Mouse (Mus musculus): ENCODE data around the gene Ss18l2.
A peak's percentile ranks its signal among the peaks of the same experiment; 100 is the strongest.

Gene Ss18l2

GRCm38 (mm10) chr9:121709898-121710583 is at the start of gene Ss18l2:
Ss18l2 (plus strand) TSS chr9:121710329.
- peak; percentile 100 for DNase-seq

GRCm38 (mm10) chr9:121663467-121663866 is 46.7 kb upstream of the Ss18l2 start:
- DNase-seq = no peak

GRCm38 (mm10) chr9:121664104-121664503 is 46.0 kb upstream of the Ss18l2 start:
- no peak for DNase-seq

GRCm38 (mm10) chr9:121666957-121667630 is 43.0 kb upstream of the Ss18l2 start:
- peak; percentile 39 for DNase-seq

DNA sequence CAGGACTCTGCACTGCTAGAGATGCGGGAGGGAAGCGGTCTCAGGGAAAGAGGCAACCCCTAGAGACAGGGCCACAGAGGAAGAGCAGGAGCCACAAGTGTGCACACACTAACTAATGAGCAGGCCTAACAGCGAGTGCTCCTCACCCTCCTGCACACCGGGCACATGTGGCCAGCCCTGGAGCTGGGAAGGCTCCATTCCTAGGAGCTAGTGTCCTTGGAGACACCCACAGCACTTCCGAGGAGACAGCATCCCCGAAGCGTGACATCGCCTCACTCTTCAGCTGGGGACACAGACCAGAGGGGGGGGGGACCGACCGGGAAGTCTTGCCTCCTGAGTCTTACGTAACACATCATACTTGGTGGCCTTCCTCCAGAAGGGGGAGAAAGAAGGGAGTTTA is 42.3 kb upstream of the Ss18l2 start:
- no peak for DNase-seq

GRCm38 (mm10) chr9:121669348-121669791 is 40.8 kb upstream of the Ss18l2 start:
- peak; percentile 80 for DNase-seq

DNA sequence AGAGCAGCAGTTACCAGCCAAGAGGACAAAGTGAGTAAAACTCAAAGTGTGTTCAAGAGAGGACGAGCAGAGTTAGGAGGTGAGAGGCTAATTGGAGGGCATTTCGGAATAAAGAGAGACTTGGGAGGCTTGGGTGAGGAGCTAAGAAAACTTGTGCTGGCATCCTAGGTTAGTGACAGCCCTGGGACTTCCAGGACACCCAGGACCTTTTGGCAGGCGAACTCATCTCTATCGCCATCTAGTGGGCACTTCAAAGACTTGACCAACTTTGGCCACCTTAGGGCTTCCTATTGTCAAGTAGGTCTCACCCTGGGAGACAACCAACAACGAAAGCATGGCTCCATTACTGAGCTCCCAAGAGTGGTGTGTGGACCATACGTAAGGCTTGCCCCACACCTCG is 38.8 kb upstream of the Ss18l2 start:
- peak; percentile 77 for DNase-seq

DNA sequence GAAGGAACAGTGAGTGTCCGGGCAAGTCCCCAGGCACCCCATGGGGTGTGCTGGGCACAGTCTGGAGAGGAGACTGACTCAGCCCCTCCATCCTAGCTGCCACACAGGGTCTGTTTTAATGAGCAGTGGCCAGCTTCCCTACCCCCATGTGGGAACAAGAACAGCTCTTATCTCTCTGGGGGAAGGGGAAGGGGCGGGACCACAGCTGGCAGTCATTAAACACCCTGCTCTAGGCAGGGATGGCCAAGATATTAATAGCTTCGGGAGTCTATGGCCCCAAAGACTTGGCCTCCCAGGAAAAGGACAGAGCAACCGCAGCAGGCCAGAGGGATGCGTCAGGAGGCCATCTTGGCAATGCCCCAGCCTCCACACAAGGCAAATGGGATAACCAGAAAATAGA is 37.8 kb upstream of the Ss18l2 start:
- no peak for DNase-seq

GRCm38 (mm10) chr9:121673716-121674115 is 36.4 kb upstream of the Ss18l2 start:
- DNase-seq = no peak

DNA sequence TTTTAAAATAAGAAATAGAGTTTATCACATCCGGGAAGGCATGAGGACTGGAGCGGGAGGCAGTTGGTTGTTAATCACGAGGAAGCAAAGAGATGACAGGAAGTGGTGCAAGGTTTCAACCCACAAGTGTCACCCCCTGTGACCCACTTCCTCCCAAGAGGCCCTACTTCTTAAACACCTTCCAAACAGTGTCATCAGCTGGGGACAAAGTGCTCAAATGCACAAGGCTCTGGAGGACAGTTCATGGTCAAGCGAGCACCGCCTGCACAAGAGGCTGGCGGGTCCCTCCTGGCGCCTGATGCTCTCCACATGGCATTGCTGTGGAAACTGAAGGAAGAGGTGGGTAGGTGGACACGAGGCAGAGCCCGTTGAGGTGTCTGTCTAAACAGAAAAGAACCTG is 35.1 kb upstream of the Ss18l2 start:
- DNase-seq = no peak

- DNase-seq = no peak
These were observed 34.6 kb upstream of the Ss18l2 start for GRCm38 (mm10) chr9:121675556-121675955.

- DNase-seq = no peak
These were observed 33.1 kb upstream of the Ss18l2 start for GRCm38 (mm10) chr9:121677069-121677468.

GRCm38 (mm10) chr9:121677476-121677875 is 32.7 kb upstream of the Ss18l2 start:
- no peak for DNase-seq

DNA sequence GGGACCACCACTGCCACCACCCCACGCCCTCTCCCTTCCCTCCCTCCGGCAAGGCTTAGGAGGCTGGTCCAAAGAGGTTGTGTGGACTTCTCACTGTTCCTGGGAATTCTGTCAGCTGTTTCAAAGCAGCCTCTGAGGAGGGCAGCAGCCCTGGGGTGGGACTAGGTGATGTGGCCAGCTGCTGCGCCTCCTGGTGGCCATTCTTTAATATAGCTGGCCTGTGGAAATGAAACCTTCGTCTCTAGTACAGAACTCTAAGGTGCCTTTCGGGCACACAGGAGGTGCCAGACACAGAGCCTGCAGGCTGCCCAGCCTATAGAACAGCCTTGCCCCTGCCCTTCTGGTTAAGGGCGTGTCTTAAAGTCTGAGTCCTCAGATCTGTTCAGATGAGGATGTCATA is 30.6 kb upstream of the Ss18l2 start:
- DNase-seq = peak; percentile 85

GRCm38 (mm10) chr9:121681191-121681590 is 28.9 kb upstream of the Ss18l2 start:
- no peak for DNase-seq

DNA sequence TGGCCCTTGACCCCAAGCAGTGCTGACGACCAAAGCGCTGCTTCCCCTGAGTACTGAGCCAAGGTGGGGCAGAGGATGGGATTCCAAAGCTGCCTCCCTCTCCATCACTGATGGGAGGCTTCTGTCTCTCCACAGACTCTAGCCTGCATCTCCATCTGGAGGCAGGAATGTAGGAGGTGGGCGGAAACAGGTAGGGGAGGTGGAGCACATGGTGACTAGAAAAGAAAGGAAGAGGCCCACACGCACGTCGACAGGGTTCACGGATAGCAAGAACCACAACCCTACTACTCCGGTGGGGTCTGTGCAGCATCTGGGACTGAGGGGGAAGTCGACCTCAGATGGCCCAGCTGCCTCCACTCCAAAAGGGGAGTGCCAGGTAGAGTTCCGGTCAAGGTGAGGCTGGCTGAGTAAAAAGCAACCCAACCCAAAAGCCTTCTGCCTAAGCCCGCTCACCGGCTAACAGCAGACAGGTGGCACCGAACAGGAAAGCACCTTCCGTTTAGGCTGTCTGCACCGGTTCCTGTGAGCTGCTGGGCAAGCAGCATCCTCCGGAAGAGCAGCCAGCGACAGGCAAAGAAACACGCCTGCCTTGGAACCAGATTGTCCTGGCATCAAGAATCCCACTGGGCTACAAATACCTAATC is 28.0 kb upstream of the Ss18l2 start:
- no peak for DNase-seq

DNA sequence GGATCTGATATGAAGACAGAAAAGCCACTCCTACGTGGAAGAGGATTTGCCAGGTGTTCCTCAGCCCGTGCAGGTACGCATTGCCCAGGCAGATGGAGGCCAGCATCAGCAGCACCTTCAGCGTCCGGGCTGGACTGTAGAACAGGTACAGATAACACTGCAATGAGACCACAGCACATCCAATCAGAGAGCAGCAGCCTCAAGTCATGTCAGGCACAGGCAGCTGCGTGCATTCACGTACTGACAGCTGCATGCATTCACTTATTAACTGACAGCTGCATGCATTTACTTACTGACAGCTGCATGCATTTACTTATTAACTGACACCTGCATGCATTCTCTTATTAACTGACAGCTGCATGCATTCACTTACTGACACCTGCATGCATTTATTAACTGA is 25.4 kb upstream of the Ss18l2 start:
- DNase-seq = no peak

- peak; percentile 87 for DNase-seq
These were observed 19.9 kb upstream of the Ss18l2 start for GRCm38 (mm10) chr9:121690200-121690651.

DNA sequence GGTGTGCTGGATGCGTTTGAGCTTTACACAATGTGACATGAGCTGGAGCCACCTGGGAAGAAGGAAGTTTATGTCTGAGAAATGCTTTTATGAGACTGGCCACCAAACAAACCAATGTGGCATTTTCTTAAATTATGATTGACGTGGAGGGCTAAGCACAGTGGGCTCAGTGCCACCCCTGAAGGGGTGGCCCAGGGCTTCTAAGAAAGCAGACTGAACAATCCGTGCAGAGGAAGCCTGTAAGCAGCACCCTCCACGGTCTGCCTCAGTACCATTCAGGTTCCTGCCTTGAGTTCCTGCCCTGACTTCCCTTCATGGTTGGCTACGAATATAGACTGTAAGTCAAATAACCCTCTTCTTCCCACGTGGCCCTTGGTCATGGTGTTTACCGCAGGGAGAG is 19.4 kb upstream of the Ss18l2 start:
- DNase-seq = no peak

DNA sequence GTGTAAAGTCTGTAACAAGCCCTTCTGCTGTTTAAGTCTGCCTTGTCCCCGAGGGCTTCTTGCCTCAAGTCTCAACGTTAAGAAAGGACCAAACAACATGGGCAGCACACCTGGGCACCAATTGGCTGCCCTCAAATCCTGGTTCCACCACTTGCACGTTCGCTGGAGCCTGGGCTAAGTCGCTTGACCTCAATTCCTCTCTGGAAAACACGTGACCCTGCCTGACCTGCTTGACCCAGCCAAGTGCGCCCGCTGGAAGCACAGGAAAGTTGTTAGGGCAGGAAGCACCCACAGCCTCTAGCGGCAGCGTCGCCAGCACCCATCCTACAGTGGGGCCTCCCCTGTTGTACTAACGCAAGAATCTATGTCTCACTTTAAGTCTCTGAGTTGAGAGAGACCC is 15.4 kb upstream of the Ss18l2 start:
- DNase-seq = peak; percentile 56

- DNase-seq = no peak
These were observed 13.5 kb upstream of the Ss18l2 start for GRCm38 (mm10) chr9:121696626-121697025.

DNA sequence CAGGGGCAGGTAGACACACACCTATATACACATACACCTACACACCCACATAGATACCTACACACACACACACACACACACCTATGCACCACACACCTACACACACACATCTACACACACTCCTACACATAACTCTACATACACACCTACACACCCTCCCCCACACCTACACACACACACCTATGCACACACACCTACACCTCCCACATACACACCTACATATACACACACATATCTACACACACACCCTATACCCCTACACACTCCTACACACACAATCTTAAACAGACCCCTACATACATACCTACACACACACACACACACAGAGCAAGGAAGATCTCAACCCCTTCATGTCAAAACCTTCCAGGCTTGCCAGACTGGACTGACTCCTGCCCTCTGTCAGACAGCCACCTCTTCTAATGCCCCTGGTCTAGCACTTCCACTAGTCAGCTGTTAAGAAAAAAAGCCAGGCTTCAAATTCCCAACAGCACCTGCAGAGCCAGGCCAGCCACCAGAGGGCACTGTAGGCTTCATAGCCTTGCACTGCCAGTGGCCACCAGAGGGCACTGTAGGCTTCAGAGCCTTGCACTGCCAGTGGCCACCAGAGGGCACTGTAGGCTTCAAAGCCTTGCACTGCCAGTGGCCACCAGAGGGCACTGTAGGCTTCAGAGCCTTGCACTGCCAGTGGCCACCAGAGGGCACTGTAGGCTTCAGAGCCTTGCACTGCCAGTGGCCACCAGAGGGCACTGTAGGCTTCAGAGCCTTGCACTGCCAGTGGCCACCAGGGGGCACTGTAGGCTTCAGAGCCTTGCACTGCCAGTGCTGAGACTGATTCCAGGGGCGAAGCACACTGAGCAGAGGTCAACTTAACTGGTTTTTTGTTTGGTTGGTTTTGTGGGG is 12.7 kb upstream of the Ss18l2 start:
- peak; percentile 48 for DNase-seq

DNA sequence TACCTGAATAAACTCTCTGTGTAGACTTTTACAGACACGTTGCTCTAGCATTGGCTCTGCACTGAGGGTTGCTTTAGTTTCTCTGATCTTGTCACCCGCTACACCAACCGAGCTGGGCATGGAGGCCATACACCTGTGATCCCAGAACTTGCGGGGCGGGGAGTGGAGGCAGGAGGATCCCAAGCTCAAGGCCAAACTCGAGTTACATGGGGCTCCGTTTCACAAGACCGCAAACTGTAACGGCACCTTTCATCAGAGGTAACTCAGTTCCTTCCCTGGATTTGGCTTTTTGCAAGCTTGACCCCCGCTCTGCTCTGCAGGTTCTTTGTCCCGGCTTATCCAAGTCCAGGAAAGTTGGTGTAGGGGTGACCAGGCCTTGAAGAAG is 5.9 kb upstream of the Ss18l2 start:
- no peak for DNase-seq
